Mouse (Mus musculus): ENCODE data around the gene Lmna.

DNA sequence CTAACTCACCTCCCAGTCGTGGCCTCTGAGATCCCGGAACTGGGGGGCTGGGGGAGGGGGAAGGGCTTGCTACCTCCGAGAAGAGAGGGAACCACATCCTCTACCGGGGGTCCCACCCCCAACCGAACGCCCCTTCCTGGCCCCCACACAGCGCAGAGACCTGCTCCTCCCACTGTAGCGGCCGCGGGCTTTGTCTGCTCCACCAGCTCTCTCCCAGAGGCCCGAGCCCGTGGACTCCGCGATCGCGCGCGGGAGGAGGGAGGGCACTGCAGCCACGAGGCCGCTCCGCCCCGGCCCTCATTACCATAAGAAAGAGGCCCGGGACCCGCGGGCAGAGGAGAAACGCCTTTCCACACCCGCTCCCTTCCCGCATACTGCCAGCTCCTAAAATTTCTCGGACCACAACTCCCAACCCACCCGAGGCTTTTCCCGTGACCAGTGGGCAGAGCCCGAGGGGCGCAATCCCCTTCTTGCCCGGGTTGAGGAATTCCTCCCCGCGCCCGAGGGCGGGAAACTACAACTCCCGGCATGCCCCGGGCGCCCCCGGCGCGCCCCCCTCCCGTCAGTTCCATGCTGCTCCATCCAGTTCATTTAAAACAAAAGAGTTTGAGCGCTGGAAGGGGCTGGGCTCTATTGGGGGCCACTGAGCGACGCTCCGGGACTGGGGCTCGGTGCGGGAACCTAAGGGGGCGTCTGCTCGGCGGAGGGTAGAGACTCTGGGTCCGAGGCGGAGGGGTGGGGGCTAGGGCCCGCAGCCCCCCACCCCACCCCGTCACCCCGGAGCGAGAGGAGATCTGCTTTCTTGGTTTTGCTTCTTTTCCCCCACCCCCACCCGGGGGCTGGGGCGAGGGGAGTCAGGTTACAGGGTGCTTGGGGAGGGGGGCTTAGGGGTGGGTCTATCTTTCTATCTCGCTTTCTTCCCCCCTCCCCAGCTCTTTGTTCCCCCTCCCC is 21.9 kb upstream of the Lmna start:
- TF ChIP-seq UBTF (IDR thresholded peaks at IDR 0.05; ENCODE audit: borderline replicate concordance, insufficient read depth, low read depth, low read length), result no peak
- no peak for TF ChIP-seq GATA1 (IDR thresholded peaks at IDR 0.05; ENCODE audit: low read depth, low read length)

Data from MEL (cell line).